Mouse (Mus musculus): Measurements from ENCODE around the gene Morn2. TPM values are rescaled to one million over a fixed set of nuclear protein-coding genes. Genes with fewer than 3 reads are reported as not detected.
A peak's percentile ranks its signal among the peaks of the same experiment; 100 is the strongest.
"Not testable (repeated sequence)": the region's sequence is repeated elsewhere in the genome, so short reads cannot be mapped to it uniquely, and the experiment has no call there.

The Morn2 gene
- total and polyA plus RNA-seq, 2 experiments = 3.0 to 9.6 TPM

DNA sequence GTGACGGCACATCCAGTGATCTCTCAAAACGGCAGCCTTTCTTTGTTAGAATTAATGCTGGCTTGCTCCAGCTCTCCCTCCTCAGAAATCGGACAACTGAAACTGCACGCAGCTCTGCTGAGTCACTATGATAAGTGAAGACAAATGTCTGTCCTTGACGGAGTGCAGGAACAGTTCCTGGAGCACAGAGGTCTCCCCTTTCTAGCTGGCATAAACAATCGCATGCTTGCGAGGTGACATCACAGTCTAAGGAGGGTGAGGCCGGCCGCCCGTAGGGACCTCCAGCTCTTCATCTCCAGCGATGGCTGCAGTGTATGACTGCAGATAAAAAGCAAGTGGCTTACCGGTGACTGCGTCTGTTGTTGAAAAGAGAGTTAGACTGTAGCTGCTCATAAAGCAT, 34.8 kb upstream of the Morn2 start:
- Histone ChIP-seq H3K4me1 (ENCODE audit: control insufficient read depth, insufficient read depth, low read length) (peaks cover 8% of the 10 kb centered on the region; the same call in 1 of the 2 replicates), H3K36me3 (ENCODE audit: control insufficient read depth, insufficient read depth, low read length) (peaks cover 57% of the 10 kb centered on the region), H3K27ac (replicated peaks; ENCODE audit: insufficient read depth, low read depth, low read length) (peak overlapping the region; percentile 31), H3K9ac (ENCODE audit: low read depth, low read length) (no peak overlapping the region), H3K27me3 (ENCODE audit: control insufficient read depth, insufficient read depth, low read length) (no peaks in the 10 kb centered on the region), H3K79me2 (ENCODE audit: control insufficient read depth, insufficient read depth, low read length) (no peaks in the 10 kb centered on the region), H3K4me3 (ENCODE audit: insufficient read depth, low read depth, low read length) (no peak overlapping the region)
- TF ChIP-seq POLR2A (IDR thresholded peaks at IDR 0.05; ENCODE audit: extremely low read depth, insufficient read depth, low read length) = no peak
- no peak for TF ChIP-seq CTCF (IDR thresholded peaks at IDR 0.05; ENCODE audit: low read depth, low read length)
- WGBS = 78% methylated on average over 13 of the region's 13 CpGs
- peak; percentile 29 for DNase-seq (ENCODE audit: extremely low read depth, low read depth, low spot score)

DNA sequence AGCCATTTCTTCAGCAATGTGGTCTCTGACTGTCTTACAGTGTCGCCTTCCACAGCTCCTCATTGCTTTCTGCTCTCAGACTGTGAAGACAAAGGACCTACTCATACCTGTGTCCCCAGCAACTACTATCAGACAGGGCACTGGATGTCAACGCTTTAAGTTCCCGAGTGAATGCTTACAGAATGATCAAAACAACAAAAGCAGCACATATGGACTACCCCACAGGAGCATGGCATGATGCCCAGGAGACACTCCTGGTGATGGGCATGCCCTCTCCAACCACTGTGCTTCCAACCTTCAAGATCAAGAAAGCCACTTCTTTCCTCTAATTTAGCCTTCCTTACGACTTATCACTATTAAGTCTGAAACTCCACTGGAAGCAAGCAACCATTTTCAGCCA, 22.9 kb upstream of the Morn2 start:
- Histone ChIP-seq H3K27me3 (ENCODE audit: control insufficient read depth, insufficient read depth, low read length) (no peaks in the 10 kb centered on the region), H3K27ac (replicated peaks; ENCODE audit: insufficient read depth, low read depth, low read length) (no peak overlapping the region), H3K4me3 (ENCODE audit: insufficient read depth, low read depth, low read length) (no peak overlapping the region), H3K36me3 (ENCODE audit: control insufficient read depth, insufficient read depth, low read length) (peaks cover 48% of the 10 kb centered on the region), H3K9ac (ENCODE audit: low read depth, low read length) (no peak overlapping the region), H3K79me2 (ENCODE audit: control insufficient read depth, insufficient read depth, low read length) (no peaks in the 10 kb centered on the region), H3K4me1 (ENCODE audit: control insufficient read depth, insufficient read depth, low read length) (no peaks in the 10 kb centered on the region)
- WGBS = 96% methylated on average over 4 of the region's 4 CpGs
- TF ChIP-seq POLR2A (IDR thresholded peaks at IDR 0.05; ENCODE audit: extremely low read depth, insufficient read depth, low read length) = no peak
- DNase-seq (ENCODE audit: extremely low read depth, low read depth, low spot score) = no peak

- TF ChIP-seq CTCF (IDR thresholded peaks at IDR 0.05; ENCODE audit: low read depth, low read length) = no peak
- H3K79me2 ChIP-seq (ENCODE audit: control insufficient read depth, insufficient read depth, low read length) = no peaks in the 10 kb centered on the region
- no peak overlapping the region for H3K27ac ChIP-seq (replicated peaks; ENCODE audit: insufficient read depth, low read depth, low read length)
- 98% methylated on average over 3 of the region's 3 CpGs for WGBS
- no peak overlapping the region for H3K4me3 ChIP-seq (ENCODE audit: insufficient read depth, low read depth, low read length)
- no peak overlapping the region for H3K9ac ChIP-seq (ENCODE audit: low read depth, low read length)
- H3K27me3 ChIP-seq (ENCODE audit: control insufficient read depth, insufficient read depth, low read length) = no peaks in the 10 kb centered on the region
- no peak for DNase-seq (ENCODE audit: extremely low read depth, low read depth, low spot score)
- no peaks in the 10 kb centered on the region for H3K4me1 ChIP-seq (ENCODE audit: control insufficient read depth, insufficient read depth, low read length)
- H3K36me3 ChIP-seq (ENCODE audit: control insufficient read depth, insufficient read depth, low read length) = peaks cover 49% of the 10 kb centered on the region
These were observed 21.9 kb upstream of the Morn2 start for GRCm38 (mm10) chr17:80268151-80268550.

GRCm38 (mm10) chr17:80270622-80271021, 19.4 kb upstream of the Morn2 start:
- not testable (repeated sequence) for DNase-seq (ENCODE audit: extremely low read depth, low read depth, low spot score); H3K27ac ChIP-seq (replicated peaks; ENCODE audit: insufficient read depth, low read depth, low read length); H3K27me3 ChIP-seq (ENCODE audit: control insufficient read depth, insufficient read depth, low read length); H3K4me1 ChIP-seq (ENCODE audit: control insufficient read depth, insufficient read depth, low read length); H3K9ac ChIP-seq (ENCODE audit: low read depth, low read length); H3K79me2 ChIP-seq (ENCODE audit: control insufficient read depth, insufficient read depth, low read length); H3K4me3 ChIP-seq (ENCODE audit: insufficient read depth, low read depth, low read length)
- 96% methylated on average over 7 of the region's 7 CpGs for WGBS
- peaks cover 45% of the 10 kb centered on the region for H3K36me3 ChIP-seq (ENCODE audit: control insufficient read depth, insufficient read depth, low read length)

DNA sequence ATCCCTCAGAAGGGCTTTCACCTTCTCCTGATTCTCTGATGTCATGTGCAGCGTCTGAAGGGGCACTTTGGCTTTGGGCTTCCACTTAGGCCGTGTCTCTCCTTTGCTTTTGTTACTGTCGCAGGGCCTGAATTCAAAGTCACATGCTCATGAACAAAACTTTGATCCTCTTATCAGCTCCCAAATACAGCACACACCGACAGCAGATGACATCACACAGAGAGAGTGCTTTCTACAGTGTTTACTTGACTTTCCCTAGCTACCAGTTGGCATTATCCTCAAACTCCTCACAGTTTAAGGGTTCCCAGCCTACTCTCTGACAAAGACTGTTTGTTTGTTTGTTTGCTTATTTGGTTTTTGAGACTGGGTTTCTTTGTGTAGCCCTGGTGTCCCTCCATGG, 11.7 kb upstream of the Morn2 start:
- TF ChIP-seq POLR2A (IDR thresholded peaks at IDR 0.05; ENCODE audit: extremely low read depth, insufficient read depth, low read length) (no peak), CTCF (IDR thresholded peaks at IDR 0.05; ENCODE audit: low read depth, low read length) (no peak)
- Histone ChIP-seq H3K27ac (replicated peaks; ENCODE audit: insufficient read depth, low read depth, low read length) (no peak overlapping the region), H3K79me2 (ENCODE audit: control insufficient read depth, insufficient read depth, low read length) (no peaks in the 10 kb centered on the region), H3K36me3 (ENCODE audit: control insufficient read depth, insufficient read depth, low read length) (peaks cover 17% of the 10 kb centered on the region), H3K27me3 (ENCODE audit: control insufficient read depth, insufficient read depth, low read length) (no peaks in the 10 kb centered on the region), H3K4me1 (ENCODE audit: control insufficient read depth, insufficient read depth, low read length) (no peaks in the 10 kb centered on the region), H3K4me3 (ENCODE audit: insufficient read depth, low read depth, low read length) (no peak overlapping the region), H3K9ac (ENCODE audit: low read depth, low read length) (no peak overlapping the region)
- DNase-seq (ENCODE audit: extremely low read depth, low read depth, low spot score) = peak; percentile 22
- 56% methylated on average over 4 of the region's 4 CpGs for WGBS

DNA sequence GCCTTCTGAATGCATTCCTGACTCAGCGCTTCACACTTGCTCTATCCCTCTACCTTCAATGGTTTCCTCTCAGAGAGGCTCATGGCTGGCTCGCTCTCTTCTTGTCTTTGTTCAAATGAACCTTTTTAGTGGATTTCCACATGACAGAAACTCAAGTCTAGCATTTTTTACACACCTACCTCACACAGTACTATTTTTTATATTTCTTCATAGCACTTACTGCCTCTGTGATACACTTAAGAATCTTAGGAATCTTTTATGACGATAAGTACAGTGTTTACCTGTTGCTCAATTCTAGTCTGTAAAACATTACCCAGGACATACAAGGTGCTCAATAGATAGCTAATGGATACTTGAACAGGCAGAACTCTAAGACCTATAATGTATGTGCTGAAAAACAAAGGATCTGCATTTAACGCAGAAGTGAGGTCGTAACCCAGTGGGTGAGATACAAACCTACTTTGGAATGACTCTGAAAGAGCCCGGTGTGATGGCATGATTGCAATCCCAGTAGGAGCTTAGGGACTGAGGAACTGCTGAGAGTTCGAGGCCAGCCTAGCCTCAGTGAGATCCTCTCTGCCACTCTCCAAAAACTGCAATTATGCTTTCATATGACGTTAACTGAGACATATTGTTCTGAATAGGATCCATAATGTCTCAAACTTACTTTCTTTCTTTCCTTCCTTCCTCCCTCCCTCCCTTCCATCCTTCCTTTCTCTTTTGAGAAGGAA, 10.5 kb upstream of the Morn2 start:
- Histone ChIP-seq H3K36me3 (ENCODE audit: control insufficient read depth, insufficient read depth, low read length) (peaks cover 14% of the 10 kb centered on the region), H3K9ac (ENCODE audit: low read depth, low read length) (no peak overlapping the region), H3K27me3 (ENCODE audit: control insufficient read depth, insufficient read depth, low read length) (no peaks in the 10 kb centered on the region), H3K4me3 (ENCODE audit: insufficient read depth, low read depth, low read length) (no peak overlapping the region), H3K79me2 (ENCODE audit: control insufficient read depth, insufficient read depth, low read length) (no peaks in the 10 kb centered on the region), H3K27ac (replicated peaks; ENCODE audit: insufficient read depth, low read depth, low read length) (no peak overlapping the region), H3K4me1 (ENCODE audit: control insufficient read depth, insufficient read depth, low read length) (no peaks in the 10 kb centered on the region)
- 72% methylated on average over 8 of the region's 8 CpGs for WGBS
- peak; percentile 28 for DNase-seq (ENCODE audit: extremely low read depth, low read depth, low spot score)
- TF ChIP-seq CTCF (IDR thresholded peaks at IDR 0.05; ENCODE audit: low read depth, low read length) (no peak), POLR2A (IDR thresholded peaks at IDR 0.05; ENCODE audit: extremely low read depth, insufficient read depth, low read length) (no peak)
